Mouse (Mus musculus): ENCODE data around the gene Surf1. TPM values are rescaled to one million over a fixed set of nuclear protein-coding genes. Genes with fewer than 3 reads are reported as not detected.

The Surf1 gene
- polyA plus RNA-seq (2015; fragmentation: Nextera tagmentation; extraction: Ambion mirVana): 58.1 and 58.7 TPM in 2 replicates

DNA sequence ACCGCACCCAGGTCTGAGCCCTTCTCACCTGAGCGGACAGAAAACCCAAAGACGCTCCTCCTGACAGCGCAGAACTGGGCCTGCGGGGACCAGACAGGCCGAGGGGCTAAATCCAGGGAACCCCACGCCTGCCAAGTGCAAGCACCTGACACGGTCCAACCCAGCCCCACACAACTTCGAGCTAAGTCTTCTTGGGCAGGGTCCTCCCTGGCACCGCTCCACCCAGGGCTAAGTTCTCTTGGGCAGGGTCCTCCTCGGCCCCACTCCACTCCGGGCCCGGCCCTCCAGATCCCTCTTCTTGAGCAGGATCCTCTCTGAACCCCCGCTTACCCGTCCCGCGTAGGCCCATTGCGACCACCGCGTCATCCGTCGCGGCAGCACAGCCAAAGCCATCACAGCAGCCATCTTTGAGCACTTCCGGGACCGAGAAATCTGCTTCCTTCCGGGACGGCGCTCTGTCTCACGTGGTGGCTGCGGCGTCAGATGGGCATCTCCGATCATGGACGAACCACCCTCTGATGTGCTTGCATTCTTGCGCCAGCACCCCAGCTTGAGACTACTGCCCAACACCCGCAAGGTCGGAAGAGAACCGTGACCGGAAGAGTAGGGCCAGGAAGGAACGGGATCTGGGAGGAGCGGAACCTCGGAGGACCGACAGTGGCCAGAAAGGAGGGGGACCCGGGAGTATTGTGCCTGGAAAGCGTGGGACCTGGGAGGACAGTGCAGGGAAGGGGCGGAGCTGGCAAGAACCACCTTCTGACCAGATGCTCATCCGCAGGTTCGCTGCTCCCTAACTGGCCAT, at the start of gene Surf1, which contains the start of gene Surf2:
Gene Surf1 (minus strand): TSS at position 604 of the 802 bp plus-strand sequence.
Gene Surf2 (plus strand): TSS at position 441 of the 802 bp plus-strand sequence.
- peak; percentile 75 for ATAC-seq (ENCODE audit: low FRiP score, low read depth)
- H3K36me3 ChIP-seq: peaks cover 68% of the 10 kb centered on the region
- no peaks in the 10 kb centered on the region for H3K9me3 ChIP-seq
- no peaks in the 10 kb centered on the region for H3K27me3 ChIP-seq
- H3K4me1 ChIP-seq: peaks cover 47% of the 10 kb centered on the region
- WGBS: 2% methylated on average over 47 of the region's 47 CpGs
- peak within 1 kb of the TSS; percentile 68 for H3K4me3 ChIP-seq
- peak within 1 kb of the TSS; percentile 87 for H3K9ac ChIP-seq
- peak within 1 kb of the TSS; percentile 98 for H3K4me2 ChIP-seq (replicated peaks)
- H3K27ac ChIP-seq: peak within 1 kb of the TSS; percentile 69; the same call in 1 of the 2 replicates

DNA sequence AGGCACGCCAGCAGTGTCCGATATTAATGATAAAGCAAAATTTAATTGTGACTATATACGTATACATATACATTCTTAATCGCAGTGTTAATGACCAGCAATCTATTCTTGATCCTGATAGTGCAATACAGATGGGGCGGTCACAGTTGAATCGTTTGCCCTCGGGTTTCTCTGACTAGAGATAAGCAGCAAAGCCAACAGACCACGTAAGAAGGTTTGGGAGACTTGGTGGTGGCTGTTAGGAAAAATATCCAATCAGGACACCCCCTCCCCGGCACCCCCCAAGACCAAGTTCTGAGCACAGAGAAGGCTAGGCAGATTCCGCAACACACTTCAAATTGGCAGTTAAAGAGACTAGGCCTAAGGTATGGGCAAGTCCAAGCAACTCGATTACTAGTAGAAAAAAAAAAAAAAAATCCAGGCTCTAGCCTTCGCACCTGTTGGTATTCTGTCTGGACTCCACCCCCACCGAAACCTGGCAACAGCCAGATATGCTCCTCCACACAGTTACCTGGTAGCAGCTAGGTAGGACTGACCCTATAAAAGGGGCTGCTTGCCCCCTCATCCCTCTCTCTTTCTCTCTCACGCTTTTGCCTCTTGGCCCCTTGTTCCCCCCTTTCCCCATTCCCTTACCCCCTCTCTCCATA, 48.5 kb upstream of the Surf1 start:
- ATAC-seq (ENCODE audit: low FRiP score, low read depth): no peak
- 14% methylated on average over 14 of the region's 14 CpGs for WGBS

DNA sequence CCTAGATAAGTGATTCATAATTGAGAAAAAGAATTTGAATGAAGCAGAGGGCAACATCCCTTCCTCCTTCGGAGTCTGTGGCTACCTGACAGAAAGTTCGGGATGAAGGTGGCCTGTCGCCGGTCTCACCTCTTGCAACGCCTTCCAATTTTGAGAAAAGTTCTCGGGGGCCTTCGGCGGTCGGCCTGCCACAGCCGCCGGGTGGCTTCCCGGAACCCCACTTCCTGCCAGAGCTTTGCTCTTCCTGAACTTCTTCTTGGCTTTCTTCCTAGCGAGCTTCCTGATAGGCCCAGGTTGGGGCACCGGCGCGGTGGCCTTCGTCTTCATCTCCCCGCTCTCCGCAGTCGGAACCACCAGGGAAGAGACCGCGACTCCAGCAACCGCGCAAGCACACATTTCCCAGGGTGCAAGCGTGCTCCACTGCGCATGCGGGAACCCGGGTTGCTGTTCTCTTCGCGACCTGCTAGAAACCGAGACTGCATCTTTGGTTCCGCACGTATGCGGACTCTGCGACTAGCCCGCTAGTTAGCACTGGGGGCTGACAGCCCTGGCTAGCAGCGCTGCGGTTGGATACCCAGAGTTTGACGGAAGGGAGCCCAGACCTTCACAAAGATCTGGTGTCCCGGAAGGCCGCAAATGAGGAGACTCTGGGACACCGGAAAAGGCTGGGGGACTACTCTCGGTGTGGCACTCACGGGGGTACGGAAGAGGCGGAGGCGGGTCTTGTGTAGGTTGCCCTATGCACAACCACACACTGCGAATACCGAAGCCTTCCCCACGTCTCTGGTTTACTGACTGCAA, 47.8 kb upstream of the Surf1 start, which contains the start of gene Rexo4:
Gene Rexo4 (minus strand): TSS at position 464 of the 801 bp plus-strand sequence.
- no peaks in the 10 kb centered on the region for H3K27me3 ChIP-seq
- no peaks in the 10 kb centered on the region for H3K9me3 ChIP-seq
- peaks cover 25% of the 10 kb centered on the region for H3K4me1 ChIP-seq
- H3K4me2 ChIP-seq (replicated peaks): peak within 1 kb of the TSS; percentile 71
- peak within 1 kb of the TSS; percentile 80 for H3K4me3 ChIP-seq
- peak; percentile 96 for ATAC-seq (ENCODE audit: low FRiP score, low read depth)
- H3K36me3 ChIP-seq: peaks cover 30% of the 10 kb centered on the region
- under 1% methylated on average over 50 of the region's 50 CpGs for WGBS
- H3K27ac ChIP-seq: peak within 1 kb of the TSS; percentile 98
- H3K9ac ChIP-seq: peak within 1 kb of the TSS; percentile 90

More for the DNA sequence above, 48.5 kb upstream of the Surf1 start:
- Histone ChIP-seq H3K36me3 (peaks cover 25% of the 10 kb centered on the region), H3K9ac (peak overlapping the region; percentile 90), H3K27me3 (no peaks in the 10 kb centered on the region), H3K9me3 (no peaks in the 10 kb centered on the region), H3K4me3 (peak overlapping the region; percentile 80), H3K27ac (peak overlapping the region; percentile 98), H3K4me1 (peaks cover 25% of the 10 kb centered on the region), H3K4me2 (replicated peaks) (peak overlapping the region; percentile 71)

DNA sequence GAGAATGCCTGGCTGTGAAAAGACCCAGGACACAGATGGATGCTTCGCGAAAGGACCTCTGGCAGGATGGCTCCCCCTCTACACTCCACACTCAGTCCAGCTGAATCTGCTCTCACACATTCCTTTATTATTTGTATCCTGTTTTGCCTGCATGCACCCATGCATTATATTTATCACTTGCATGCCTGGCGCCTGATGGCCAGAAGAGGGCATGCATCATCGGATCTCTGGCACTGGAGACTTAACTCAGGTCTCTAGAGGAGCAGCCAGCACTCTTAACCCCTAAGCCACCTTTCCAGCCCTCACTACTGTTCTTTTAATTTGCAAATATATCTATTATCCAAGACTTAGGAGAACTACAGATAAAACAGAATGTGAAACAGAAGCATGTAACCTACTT, 44.4 kb upstream of the Surf1 start:
- no peak overlapping the region for H3K27ac ChIP-seq
- 75% methylated on average over 4 of the region's 4 CpGs for WGBS
- no peaks in the 10 kb centered on the region for H3K27me3 ChIP-seq
- H3K9me3 ChIP-seq: no peaks in the 10 kb centered on the region
- peaks cover 62% of the 10 kb centered on the region for H3K36me3 ChIP-seq
- H3K9ac ChIP-seq: peak overlapping the region; percentile 25; the same call in 1 of the 2 replicates
- ATAC-seq (ENCODE audit: low FRiP score, low read depth): no peak
- no peak overlapping the region for H3K4me2 ChIP-seq (replicated peaks)
- H3K4me3 ChIP-seq: no peak overlapping the region
- H3K4me1 ChIP-seq: peaks cover 25% of the 10 kb centered on the region

DNA sequence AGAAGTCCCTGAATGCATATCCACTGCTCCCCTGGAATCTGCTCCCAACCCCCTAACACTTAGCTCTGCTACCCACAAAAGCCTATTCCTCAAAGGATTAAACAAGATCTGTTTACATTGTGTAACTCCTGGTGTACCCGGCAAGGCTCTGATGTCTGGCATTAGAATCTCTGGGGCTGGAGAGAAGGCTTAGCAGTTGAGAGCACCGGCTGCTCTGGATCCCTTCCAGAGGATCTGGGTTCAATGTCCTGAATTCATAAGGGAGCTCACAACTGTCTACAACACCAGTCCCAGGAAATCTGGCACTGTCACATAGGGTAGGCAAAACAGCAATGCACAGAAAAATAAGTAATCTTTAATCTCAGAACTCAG, 41.1 kb upstream of the Surf1 start:
- 86% methylated on average over 2 of the region's 2 CpGs for whole genome bisulfite sequencing

DNA sequence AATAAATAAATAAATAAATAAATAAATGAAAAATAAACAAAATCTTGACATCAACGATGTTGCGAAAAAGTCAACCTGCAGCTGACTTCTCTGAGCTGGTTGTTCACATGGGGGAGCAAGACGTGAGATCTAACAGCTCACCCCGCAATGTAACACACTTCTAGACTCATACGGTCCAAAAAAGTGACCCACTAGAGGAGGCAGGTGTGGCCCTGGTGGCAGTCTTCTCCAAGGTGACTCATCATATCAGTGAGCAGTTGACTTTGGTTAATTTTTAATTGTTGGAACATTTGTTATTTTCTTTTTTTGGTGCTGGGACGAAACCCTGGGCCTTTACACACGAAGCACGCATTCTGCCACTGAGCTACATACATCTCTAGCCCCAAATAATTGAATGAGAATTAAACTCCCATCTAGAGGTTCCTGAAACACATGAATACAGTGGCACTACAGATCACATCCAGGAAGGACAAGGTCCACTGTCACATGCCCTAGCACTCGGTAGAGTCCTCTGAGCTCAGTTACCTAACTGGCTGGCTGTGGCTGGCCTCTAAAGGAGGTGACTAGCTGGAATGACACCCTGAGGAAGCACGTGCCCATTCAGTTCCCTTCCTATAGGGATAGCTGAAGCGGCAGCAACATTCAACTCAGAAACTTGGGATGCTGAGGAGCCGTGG, 40.6 kb upstream of the Surf1 start:
- 93% methylated on average over 12 of the region's 12 CpGs for WGBS
- H3K36me3 ChIP-seq: peaks cover 95% of the 10 kb centered on the region
- H3K4me1 ChIP-seq: peaks cover 8% of the 10 kb centered on the region
- H3K4me3 ChIP-seq: no peak overlapping the region
- no peaks in the 10 kb centered on the region for H3K27me3 ChIP-seq
- no peak overlapping the region for H3K9ac ChIP-seq
- H3K9me3 ChIP-seq: no peaks in the 10 kb centered on the region
- ATAC-seq (ENCODE audit: low FRiP score, low read depth): no peak
- H3K27ac ChIP-seq: no peak overlapping the region
- no peak overlapping the region for H3K4me2 ChIP-seq (replicated peaks)

More for the DNA sequence above, 41.1 kb upstream of the Surf1 start:
- Histone ChIP-seq H3K9ac (no peak overlapping the region), H3K4me3 (no peak overlapping the region), H3K4me1 (peaks cover 12% of the 10 kb centered on the region), H3K9me3 (no peaks in the 10 kb centered on the region), H3K36me3 (peaks cover 95% of the 10 kb centered on the region), H3K27me3 (no peaks in the 10 kb centered on the region), H3K4me2 (replicated peaks) (no peak overlapping the region), H3K27ac (no peak overlapping the region)
- ATAC-seq (ENCODE audit: low FRiP score, low read depth): no peak

DNA sequence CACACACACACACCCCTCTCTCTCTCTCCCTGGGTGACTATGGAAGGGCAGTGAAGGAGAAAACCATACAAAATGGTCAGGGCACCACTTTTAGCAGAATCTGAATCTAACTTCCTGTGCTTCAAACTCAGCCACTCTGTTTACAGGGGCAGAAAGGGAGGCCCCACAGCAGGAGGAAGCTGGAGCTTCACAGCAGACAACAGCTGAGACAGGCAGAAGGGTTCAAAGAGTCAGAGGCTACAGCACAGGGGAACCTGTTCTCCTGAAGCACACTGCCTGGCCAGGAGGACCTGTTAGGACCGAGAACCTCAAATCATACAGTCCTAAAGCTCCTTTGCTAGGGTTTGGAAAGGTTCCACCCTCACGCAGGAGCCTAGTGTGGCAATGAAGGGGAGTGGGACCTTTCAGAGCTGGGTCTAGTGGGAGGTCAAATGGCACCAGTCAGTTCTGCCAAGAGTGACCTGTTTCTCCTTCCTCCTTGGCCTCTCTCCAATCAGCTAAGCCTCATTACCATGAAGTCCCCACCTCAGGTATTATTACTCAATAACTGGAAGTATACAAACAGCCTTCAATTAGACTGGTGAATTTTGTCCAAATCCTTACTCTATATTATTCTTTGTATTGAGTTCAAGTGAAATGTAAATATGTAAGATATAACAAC, 38.5 kb upstream of the Surf1 start:
- H3K36me3 ChIP-seq: peaks cover 95% of the 10 kb centered on the region
- H3K9ac ChIP-seq: no peak overlapping the region
- no peak for ATAC-seq (ENCODE audit: low FRiP score, low read depth)
- H3K4me1 ChIP-seq: no peaks in the 10 kb centered on the region
- H3K4me2 ChIP-seq (replicated peaks): no peak overlapping the region
- H3K27ac ChIP-seq: no peak overlapping the region
- no peak overlapping the region for H3K4me3 ChIP-seq
- WGBS: 89% methylated on average over 2 of the region's 2 CpGs
- no peaks in the 10 kb centered on the region for H3K9me3 ChIP-seq
- H3K27me3 ChIP-seq: no peaks in the 10 kb centered on the region

DNA sequence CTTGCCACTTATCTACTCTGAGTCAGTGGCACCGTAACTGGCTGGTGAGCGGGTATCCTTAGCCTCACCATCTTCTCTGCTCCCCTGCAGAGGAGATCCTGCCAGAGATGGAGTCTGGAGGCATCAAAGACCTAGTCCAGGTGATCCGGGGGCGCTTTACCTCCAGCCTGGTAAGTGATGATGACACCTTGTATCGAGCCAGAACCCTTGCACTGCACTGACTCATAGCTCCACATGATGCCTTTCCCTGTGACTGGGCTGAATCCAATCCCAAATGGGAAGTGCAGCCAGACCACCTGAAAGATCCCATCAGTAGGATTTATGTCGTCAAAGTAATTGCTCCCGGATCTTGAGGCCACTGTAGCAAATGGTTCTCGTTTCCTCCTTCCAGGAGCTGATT, 36.5 kb upstream of the Surf1 start:
- Histone ChIP-seq H3K9ac (no peak overlapping the region), H3K4me1 (no peaks in the 10 kb centered on the region), H3K9me3 (no peaks in the 10 kb centered on the region), H3K27me3 (no peaks in the 10 kb centered on the region), H3K4me2 (replicated peaks) (no peak overlapping the region), H3K4me3 (no peak overlapping the region), H3K36me3 (peaks cover 96% of the 10 kb centered on the region), H3K27ac (no peak overlapping the region)
- ATAC-seq (ENCODE audit: low FRiP score, low read depth): no peak
- 79% methylated on average over 8 of the region's 8 CpGs for WGBS

DNA sequence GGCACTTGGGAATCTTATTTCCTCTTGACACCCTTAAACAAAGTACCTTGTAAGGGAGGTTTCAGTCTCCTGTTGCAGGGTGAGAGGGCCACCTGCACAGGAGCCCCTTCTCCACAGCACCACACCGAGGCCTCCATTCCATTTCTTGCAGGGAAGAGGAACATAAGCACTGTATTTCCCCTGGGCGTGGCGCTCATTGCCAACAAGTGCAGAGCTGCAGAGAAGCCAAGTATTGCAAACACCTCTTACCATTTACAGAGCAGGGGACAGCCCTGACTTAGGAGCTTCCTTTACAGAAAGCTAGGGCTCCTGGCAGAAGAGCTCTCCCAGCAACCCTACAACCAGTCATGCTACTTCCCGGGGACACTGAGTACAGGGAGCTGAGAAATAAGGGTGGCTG, 35.9 kb upstream of the Surf1 start:
- Histone ChIP-seq H3K4me2 (replicated peaks) (no peak overlapping the region), H3K4me1 (no peaks in the 10 kb centered on the region), H3K9me3 (no peaks in the 10 kb centered on the region), H3K36me3 (peaks cover 92% of the 10 kb centered on the region), H3K27me3 (no peaks in the 10 kb centered on the region), H3K27ac (no peak overlapping the region), H3K4me3 (no peak overlapping the region), H3K9ac (no peak overlapping the region)
- WGBS: 95% methylated on average over 4 of the region's 4 CpGs
- ATAC-seq (ENCODE audit: low FRiP score, low read depth): no peak

DNA sequence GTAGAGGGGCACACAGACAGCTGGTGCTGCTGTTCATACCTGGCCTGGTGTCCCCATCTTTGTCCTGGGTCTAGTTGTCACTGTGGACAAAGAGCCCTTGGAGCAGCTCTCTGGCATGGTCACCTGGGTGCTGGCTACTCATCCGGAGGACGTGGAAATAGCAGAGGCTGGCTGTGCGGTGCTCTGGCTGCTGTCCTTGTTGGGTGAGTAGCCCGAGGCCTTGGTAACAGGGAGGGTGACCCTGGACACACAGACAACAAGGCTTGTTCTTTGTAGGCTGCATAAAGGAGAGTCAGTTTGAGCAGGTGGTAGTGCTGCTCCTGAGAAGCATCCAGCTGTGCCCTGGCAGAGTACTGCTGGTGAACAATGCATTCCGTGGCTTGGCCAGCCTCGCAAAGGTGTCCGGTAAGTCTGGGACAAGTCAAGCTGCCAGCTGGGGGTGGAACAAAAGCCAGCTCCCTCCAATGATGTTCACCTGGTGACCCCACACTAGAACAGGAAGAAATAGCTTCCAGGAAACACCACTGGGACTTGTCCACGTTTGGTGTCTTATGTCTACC, 35.1 kb upstream of the Surf1 start:
- H3K27me3 ChIP-seq: no peaks in the 10 kb centered on the region
- H3K9me3 ChIP-seq: no peaks in the 10 kb centered on the region
- ATAC-seq (ENCODE audit: low FRiP score, low read depth): no peak
- H3K9ac ChIP-seq: no peak overlapping the region
- no peak overlapping the region for H3K27ac ChIP-seq
- no peak overlapping the region for H3K4me2 ChIP-seq (replicated peaks)
- peaks cover 90% of the 10 kb centered on the region for H3K36me3 ChIP-seq
- H3K4me1 ChIP-seq: no peaks in the 10 kb centered on the region
- 85% methylated on average over 8 of the region's 8 CpGs for WGBS
- H3K4me3 ChIP-seq: no peak overlapping the region

DNA sequence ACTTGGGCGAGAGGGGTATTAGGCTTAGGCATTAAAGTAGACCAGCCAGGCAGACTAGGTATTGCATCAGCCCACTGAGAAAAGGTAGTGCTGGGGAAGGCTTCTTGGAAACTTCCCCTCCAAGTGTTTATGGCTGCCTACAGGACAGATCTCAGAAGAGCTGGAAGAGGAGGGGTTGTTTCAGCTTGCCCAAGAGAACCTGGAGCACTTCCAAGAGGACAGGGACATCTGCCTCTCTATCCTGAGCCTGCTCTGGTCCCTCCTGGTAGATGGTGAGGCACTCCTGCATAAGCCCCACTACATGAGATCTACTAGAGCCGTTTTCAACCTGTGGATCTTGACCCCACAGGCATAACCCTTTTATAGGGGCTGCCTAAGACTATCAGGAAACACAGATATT, 34.1 kb upstream of the Surf1 start:
- ATAC-seq (ENCODE audit: low FRiP score, low read depth): no peak
- Histone ChIP-seq H3K4me3 (no peak overlapping the region), H3K27me3 (no peaks in the 10 kb centered on the region), H3K36me3 (peaks cover 81% of the 10 kb centered on the region), H3K9me3 (no peaks in the 10 kb centered on the region), H3K4me2 (replicated peaks) (no peak overlapping the region), H3K9ac (no peak overlapping the region), H3K27ac (no peak overlapping the region), H3K4me1 (no peaks in the 10 kb centered on the region)
- 86% methylated on average over 2 of the region's 2 CpGs for WGBS

Data from limb, embryonic 13.5 days (tissue).